Mouse (Mus musculus) inflammation-experienced regulatory T-cells, adult 6 months (primary cell): ENCODE data around the gene Pappa. TPM values are rescaled to one million over a fixed set of nuclear protein-coding genes. Genes with fewer than 3 reads are reported as not detected.

Experiments used
- ATAC-seq: one replicate; pipeline ENCODE4 v1.8.0; 2017
- polyA plus RNA-seq, 3 experiments: library from polyadenylated mRNA; unstranded; fragments of 100-300 nt; shearing (Covaris generic); gene quantifications; one replicate each; pipeline ENCODE4 v1.2.1; 2017

The Pappa gene
- polyA plus RNA-seq: not detected

DNA sequence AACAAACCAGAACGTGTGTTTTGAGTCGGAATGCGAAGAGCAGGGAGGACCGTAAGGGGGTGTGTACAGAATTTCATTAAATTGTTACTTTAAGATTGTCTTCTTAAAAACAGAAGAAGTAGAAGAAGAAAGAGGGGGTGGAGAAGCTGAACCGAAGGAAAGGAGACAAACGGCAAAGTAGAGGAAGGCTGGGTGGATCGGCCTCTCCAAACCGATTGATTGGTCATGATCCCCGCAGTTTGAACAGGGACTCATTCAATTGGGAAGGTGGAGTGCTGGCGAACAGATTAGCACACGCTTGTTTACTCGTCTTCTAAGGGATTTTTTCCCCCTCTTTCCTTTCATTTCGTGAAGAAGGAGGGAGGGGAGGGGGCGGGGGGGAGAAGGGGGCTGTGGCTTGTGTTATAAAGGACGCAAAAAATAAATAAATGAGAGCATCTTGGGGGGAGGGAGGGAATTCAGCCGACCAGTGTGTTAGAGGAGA, at the start of gene Pappa:
Gene Pappa (plus strand): TSS at position 434 of the 484 bp plus-strand sequence.
- ATAC-seq: no peak

DNA sequence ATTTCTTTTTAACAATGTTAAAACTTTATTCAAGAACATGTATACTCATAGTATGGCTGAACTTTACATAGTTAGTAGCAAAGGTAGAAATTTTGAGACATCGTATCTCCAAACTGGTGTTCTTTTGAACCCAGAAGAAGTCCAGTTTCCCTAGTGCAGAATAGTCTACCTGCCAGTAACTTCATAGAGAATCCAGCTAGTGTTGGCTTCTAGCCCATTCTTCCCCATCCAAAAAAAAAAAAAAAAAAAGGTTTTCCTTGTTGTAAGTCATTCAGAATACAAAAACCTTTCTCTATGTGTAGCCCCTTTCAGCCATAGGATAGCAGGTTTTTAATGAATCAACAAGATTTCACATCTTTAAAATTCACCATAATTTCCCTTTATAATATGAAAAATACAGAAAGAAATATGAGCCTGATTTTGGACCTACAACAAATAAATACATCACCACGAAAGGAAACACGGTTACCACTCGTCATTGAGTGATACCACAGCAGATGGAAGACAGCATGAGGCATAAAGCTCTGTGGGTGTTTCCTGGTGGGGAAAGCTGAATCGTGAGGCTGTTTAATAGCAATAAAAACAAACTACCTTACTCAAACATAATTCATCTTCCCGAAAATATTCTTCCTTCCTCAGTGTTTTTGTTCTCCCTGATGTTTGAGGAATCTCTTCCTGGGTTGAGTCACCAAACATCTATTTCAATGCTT, 45.9 kb upstream of the Pappa start:
- no peak for ATAC-seq

DNA sequence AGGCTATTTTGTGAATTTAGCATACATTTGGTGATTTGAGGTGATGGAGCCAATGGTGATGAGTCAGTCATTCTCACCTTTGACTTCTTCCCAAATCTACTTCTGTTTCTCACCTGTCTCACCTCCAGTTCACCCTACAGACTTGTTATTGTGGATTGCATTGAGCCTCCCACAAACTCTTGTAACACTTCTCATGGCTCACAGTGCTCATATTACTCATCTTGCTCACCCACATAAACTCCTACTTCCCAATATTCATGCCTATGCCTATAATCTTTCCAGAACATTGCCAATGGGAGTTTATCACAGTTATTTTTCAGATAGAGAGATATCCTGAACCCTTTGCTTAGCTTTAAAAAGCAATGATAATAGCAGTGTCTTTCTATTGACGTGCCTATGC, 37.1 kb upstream of the Pappa start:
- no peak for ATAC-seq

GRCm38 (mm10) chr4:65087592-65087991, 36.4 kb upstream of the Pappa start:
- no peak for ATAC-seq

DNA sequence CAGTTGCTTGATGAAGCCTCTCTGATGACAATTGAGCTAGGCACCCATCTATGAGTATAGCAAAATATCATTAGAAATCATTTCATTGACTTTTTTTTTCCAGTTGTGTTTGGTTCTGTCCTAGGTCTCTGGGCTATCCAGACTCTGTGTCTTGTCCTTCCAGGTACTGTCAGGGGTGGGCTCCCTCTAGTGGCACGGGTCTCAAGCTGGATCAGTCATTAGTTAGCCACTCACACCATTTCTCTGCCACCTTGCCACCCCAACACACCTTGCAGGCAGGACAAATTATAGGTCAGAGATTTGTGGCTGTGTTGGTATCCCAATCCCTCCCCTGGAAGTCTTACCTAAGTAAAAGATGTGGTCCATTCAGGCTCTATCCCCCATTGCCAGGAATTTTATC, 31.8 kb upstream of the Pappa start:
- ATAC-seq: no peak

DNA sequence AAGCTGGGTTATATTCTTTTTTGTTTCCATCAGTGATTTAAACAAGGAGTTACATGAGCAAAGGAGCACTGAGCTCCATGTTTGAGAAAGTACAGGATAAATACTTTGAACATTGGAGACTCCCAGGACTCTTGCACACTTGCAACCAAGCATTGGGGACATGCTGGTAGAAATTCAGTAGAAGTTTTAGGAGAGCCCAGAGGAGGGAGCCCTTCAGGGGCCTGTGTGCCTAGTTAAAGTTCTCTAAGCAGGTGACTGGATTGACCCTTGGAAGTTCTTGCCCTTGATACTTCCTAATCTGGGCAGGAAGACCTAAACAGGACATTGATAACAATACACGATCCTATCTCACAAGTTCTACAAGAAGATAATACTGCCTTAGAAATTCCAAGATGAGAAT, 3.6 kb upstream of the Pappa start:
- ATAC-seq: no peak

- no peak for ATAC-seq
Measured at GRCm38 (mm10) chr4:65122841-65123240, 1.1 kb upstream of the Pappa start.

DNA sequence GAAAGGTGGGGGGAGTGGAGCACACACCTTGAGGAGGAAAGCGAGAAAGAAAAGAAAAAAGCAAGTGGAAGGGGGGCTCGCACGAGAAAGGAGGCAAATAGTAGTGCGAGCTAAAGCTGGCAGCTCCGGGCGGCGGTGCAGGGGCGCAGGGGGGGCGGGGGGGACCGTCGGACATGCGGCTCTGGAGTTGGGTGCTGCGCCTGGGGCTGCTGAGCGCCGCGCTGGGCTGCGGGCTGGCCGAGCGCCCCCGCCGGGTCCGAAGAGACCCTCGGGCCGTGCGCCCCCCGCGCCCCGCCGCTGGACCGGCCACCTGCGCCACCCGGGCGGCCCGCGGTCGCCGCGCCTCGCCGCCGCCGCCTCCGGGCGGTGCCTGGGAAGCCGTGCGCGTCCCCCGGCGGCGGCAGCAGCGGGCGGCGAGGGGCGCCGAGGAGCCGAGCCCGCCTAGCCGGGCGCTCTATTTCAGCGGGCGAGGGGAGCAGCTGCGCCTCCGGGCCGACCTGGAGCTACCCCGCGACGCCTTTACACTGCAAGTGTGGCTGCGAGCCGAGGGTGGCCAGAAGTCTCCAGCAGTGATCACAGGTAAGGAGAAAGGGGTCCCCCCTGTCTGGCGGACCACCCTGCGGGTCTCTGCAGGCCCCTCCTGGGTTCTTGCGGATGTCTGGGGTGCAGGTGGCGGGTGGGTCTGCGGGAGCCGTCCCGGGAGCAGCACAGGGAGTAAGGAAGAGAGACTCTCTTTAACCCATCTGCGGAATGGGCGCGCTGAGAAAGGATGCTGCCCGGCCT, 586 bp downstream of the Pappa start:
- no peak for ATAC-seq

- no peak for ATAC-seq
Measured at GRCm38 (mm10) chr4:65125341-65126332, 1.7 kb downstream of the Pappa start.

- ATAC-seq: no peak
Measured at GRCm38 (mm10) chr4:65126451-65127290, 2.7 kb downstream of the Pappa start.

- ATAC-seq: no peak
Measured at GRCm38 (mm10) chr4:65127291-65127590, 3.3 kb downstream of the Pappa start.

DNA sequence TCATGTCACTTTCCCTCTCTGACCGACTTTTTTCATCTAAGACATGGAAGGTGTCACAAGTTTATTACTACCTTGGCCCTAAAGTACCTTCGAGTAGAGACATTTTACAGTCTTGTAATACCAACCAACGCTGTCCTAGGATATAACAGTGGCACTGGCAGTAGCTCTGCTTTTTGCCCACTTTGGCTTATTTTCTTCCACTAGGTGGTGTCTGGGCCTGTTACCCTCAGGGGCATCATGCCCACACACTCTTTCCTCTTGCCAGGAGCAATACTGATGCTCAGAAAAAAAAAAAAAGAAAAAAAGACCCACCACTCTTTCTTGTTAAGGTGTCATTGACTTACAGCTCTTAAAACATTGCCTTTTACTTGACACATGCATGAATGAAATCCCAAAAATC, 8.7 kb downstream of the Pappa start:
- ATAC-seq: no peak

DNA sequence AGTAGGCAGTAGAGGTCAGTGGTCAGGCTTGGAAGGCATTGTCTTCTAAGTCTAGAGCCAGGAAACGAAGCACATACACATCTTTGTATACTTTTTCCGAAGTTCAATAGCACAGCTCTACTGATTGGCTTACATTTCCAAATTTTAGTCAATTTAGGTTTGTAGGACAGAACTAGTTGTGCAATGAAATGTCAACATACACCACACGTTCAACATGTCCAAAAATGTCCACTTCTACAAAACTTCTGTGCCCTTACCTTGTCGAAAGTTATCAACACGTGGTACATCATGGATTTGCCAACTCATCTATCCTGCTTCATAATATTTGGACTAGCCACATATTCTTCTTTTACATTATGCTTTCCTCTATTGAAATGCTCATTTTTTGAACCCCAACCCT, 10.4 kb downstream of the Pappa start:
- no peak for ATAC-seq

DNA sequence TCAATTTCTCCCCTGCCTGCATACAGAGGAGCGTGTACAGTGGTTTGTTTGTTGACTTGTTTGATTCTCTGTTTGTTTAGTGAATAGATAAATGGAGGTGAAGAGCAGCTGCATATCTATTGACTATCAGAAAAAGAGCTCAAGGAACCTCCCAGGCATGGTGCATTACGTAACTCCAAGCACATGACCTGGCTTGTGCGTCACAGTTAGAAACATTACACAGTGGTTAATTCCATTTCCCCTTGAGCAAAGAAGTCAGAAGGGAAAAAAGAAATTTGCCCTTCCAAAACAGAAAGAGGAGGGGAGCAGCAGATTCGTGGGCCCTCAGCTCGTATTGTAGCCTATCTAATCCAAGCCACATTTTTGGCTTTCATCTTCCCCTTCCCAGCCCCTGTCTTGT, 11.1 kb downstream of the Pappa start:
- no peak for ATAC-seq

DNA sequence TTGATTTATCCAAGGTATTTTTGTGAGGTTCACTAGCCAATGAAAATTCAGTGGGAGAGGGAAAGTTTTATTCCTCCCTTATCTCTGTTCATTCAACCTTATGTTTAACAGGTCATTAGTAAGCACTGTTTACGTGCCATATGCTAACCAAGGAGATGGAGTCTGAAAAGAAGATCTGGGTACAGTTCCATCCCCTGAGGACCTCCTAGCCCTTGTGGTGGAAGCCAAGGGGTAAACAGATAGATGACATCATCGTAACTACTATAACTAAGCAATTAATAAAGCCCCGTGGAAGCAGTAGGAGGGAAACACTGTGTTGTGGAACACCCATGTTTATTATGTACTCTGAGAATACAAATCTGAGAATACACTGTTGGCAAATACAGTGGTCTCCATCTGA, 12.6 kb downstream of the Pappa start:
- ATAC-seq: no peak

DNA sequence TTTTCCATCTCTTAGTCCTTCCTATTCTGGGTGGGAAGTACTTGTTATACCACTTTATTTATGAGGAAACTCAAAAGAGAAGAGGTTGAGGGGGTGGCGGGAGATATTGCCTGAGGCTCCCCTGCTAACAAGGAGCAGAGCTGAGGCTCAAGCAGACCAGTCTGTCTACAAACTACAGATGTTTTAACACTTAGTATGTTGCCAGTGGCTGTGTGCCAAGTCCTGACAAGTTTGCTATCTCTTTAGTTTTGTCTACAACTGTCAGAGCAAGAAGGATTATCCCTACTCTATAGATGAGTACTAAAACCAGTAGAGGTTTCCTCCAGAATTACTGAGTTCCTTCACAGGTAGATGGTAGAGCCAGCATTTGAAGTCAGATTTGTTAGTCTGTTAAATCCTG, 23.0 kb downstream of the Pappa start:
- no peak for ATAC-seq

DNA sequence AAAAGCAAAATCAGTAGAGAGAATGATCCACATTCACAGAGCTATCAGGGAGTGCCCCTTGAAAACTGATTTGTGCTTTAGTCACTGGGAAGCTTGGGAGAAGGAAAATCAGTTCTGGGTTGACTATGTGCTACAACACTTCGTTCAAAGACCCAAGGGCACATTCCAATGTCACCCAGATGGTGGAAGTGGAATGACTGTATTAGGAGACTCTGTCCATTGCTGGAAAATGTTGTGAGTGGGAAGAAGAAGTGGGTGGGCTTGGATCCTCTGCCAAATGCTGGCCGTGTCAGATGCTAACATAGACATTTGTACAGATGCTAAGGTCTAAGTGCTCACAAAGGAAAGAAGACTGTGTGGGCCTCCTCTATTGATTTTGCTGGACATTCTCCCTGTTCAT, 29.6 kb downstream of the Pappa start:
- ATAC-seq: no peak

DNA sequence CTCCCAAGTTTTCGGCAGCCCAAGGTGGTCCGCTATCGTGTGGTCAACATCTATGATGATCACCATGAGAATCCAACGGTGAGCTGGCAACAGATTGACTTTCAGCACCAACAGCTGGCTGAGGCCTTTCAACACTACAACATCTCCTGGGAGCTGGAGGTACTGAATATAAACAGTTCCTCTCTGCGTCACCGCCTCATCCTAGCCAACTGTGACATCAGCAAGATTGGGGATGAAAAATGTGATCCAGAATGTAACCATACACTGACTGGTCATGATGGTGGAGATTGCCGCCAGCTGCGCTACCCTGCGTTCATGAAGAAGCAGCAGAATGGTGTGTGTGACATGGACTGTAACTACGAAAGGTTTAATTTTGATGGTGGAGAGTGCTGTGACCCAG, 32.3 kb downstream of the Pappa start:
- no peak for ATAC-seq

GRCm38 (mm10) chr4:65158651-65159050, 34.7 kb downstream of the Pappa start:
- ATAC-seq: no peak

DNA sequence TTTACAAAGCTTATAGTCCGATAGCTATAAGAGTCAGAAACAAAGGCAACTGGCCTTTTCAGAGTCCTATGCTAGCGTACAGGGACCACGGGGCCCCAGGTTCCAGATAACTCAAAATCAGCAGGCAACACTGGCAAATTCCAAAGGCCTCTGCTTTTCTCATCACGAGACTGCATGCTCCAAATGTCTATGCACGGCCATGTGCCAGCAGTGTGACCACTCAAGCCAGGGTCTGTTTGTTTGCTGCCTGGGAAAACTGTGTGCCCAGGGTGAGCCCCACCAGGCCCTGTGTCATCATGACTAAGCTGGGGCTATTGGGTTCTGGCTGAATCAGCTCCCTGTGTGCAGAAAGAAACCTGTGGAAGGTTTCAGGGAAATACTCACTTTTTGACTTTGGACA, 35.5 kb downstream of the Pappa start:
- ATAC-seq: no peak

DNA sequence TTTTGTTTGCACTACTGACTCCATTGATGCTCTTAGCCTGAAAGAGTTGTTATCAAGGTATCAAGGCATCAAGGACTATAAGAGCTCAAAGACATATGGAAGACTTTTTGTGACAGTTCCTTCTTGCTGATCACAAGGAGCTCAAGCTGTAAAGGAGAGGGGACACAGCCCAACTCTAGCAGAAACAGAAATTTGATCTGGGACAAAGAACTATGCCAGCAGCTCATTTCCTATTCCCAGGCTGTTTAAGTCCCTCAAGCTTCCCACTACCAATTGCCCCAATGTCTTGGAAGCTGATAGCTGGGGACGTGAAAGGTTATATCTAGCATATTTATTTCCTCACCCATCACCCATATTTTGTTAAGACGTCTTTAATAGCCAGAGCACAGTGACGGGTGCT, 39.7 kb downstream of the Pappa start:
- no peak for ATAC-seq

DNA sequence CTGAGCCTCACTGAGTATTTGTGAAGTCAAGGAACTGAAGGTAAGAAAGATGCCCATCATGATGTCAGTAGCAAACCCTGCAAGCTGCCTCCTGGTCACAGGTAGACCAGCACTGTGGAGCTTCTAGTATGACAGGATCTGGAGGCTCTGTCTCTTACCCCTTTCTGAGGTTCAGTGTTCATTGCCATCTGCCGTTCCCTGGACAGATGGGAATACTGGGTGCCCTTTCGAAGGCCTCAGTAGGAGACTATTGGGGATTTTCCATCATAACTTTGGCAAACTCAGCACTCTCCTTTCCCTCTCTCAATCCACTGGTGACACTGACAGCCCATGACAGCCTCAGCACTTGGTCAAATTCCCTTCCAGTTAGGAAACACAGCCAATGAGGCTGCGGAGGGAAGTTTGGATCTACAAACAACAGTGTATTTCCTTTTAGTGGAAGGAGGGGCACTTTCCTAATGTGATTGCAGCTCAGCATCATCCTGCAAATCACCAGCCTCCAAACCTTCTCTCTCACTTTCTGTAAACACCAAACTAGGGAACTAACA, 42.4 kb downstream of the Pappa start:
- no peak for ATAC-seq
